Mouse (Mus musculus) urinary bladder, adult 18-20 months (tissue): ENCODE results near the gene Gm12794.
"Not testable (repeated sequence)": the region's sequence is repeated elsewhere in the genome, so short reads cannot be mapped to it uniquely, and the experiment has no call there.

Experiments
- DNase-seq, 2 experiments: peaks; one replicate each; pipeline ENCODE4 v3.0.0; 2022; ENCODE audit warnings: low spot score in 2 of 2, mixed read lengths in 2 of 2

Gm12794 gene

DNA sequence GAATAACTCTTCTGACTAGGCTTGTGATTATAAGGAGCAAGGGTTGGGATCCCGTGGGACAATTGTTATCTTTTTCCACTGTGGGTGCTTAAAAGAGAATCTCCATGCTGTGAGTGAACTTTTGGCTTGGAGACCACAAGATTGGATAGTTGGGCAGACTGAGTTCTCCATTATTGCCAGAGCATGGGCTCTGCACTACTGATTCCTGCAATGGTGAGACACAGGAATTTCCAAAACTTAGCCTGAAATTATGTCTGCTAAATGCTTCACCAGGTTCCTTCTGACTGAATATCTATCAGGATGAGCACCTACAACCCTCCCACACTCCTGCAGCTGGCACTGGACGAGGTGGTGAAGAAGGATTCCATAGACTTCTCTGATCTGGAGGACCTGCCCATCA, at the start of gene Gm12794:
TSS of gene Gm12794 (plus strand) at position 301 of the 400 bp plus-strand sequence.
- DNase-seq = not testable (repeated sequence)

- DNase-seq = no peak
These were observed 46.4 kb upstream of the Gm12794 start, which contains the start of gene C130073F10Rik for GRCm38 (mm10) chr4:101893656-101894420. Gene C130073F10Rik (minus strand): TSS chr4:101893789.

DNA sequence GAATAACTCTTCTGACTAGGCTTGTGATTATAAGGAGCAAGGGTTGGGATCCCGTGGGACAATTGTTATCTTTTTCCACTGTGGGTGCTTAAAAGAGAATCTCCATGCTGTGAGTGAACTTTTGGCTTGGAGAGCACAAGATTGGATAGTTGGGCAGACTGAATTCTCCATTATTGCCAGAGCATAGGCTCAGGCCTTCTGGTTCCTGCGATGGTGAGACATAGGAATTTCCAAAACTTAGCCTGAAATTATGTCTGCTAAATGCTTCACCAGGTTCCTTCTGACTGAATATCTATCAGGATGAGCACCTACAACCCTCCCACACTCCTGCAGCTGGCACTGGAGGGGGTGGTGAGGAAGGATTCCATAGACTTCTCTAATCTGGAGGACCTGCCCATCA, 31.4 kb upstream of the Gm12794 start, which contains the start of gene Gm12800:
TSS of gene Gm12800 (plus strand) at position 301 of the 400 bp plus-strand sequence.
- not testable (repeated sequence) for DNase-seq

DNA sequence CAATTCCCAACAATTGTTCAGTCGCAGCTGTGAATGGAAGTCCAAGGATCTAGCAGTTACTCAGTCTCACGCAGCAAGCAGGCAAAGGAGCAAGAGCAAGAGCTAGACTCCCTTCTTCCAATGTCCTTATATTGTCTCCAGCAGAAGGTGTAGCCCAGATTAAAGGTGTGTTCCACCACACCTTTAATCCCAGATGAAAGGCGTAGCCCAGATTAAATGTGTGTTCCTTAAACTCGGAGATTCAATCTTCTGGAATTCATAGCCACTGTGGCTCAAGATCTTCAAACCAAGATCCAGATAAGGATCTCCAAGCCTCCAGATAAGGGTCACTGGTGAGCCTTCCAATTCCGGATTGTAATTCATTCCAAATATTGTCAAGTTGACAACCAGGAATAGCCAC, 40.7 kb downstream of the Gm12794 start, which contains the start of gene Gm12790:
TSS of gene Gm12790 (minus strand) at position 101 of the 400 bp plus-strand sequence.
- DNase-seq = not testable (repeated sequence)

- DNase-seq = no peak
These were observed 45.5 kb downstream of the Gm12794 start for GRCm38 (mm10) chr4:101985678-101986077.

DNA sequence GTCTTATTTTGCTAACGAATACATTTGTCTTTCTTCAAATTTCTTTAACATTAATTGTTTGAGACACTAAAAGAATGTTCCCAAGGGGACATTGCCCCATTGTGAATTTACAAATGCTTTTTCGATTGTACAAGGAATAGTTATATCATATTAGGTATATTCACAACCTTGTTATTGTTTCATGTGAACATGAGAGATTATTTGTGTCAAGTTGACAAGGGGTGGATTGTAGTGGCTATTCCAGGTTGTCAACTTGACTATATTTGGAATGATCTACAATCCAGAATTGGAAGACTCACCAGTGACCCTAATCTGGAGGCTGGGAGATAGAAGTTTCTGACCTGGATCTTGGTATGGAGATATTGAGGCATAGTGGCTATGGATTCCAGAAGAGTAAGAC, 46.1 kb downstream of the Gm12794 start, which contains the start of gene Gm12789:
TSS of gene Gm12789 (plus strand) at position 301 of the 400 bp plus-strand sequence.
- DNase-seq = not testable (repeated sequence)
